Mouse (Mus musculus) bone marrow, adult 2 months (tissue): Measurements from ENCODE around the gene Zfp64.

Source experiments
- CTCF ChIP-seq: fragments of 200-500 bp; IDR thresholded peaks from 2 replicates; pipeline ENCODE4 v1.5.1; 2011; ENCODE audit warnings: low read length, control low read depth; ENCODE audit not compliant: control insufficient read depth, insufficient read depth
- POLR2A ChIP-seq: fragments of 200-500 bp; IDR thresholded peaks from 2 replicates; pipeline ENCODE4 v1.6.1; 2011; ENCODE audit warnings: low read depth, mild to moderate bottlenecking, control low read depth, low read length, borderline replicate concordance; ENCODE audit not compliant: control insufficient read depth

GRCm38 (mm10) chr2:168970131-168970530 is 14.7 kb upstream of the Zfp64 start:
- TF ChIP-seq CTCF, result no peak
- TF ChIP-seq POLR2A, result no peak
